Mouse (Mus musculus) midbrain, embryonic 10.5 days (tissue): ENCODE data around the gene Prrt3. TPM values are rescaled to one million over a fixed set of nuclear protein-coding genes. Genes with fewer than 3 reads are reported as not detected.

ENCODE experiments used
- DNase-seq: peaks from one replicate; pipeline ENCODE4 v3.0.0-alpha.2; 2017; ENCODE audit warnings: low spot score
- H3K27ac ChIP-seq: fragments of 300-500 bp; sonication (generic); replicated peaks from 2 replicates; pipeline ENCODE4 v1.5.1; 2016; ENCODE audit warnings: mild to moderate bottlenecking
- H3K27me3 ChIP-seq: fragments of 300-500 bp; sonication (generic); 2 replicates; pipeline ENCODE4 v1.6.1; 2016; ENCODE audit warnings: low read depth, mild to moderate bottlenecking; ENCODE audit not compliant: poor library complexity, severe bottlenecking
- H3K36me3 ChIP-seq: fragments of 300-500 bp; sonication (generic); 2 replicates; pipeline ENCODE4 v1.6.1; 2016; ENCODE audit warnings: mild to moderate bottlenecking, moderate library complexity
- H3K4me1 ChIP-seq: fragments of 300-500 bp; sonication (generic); 2 replicates; pipeline ENCODE4 v1.6.1; 2016
- H3K4me3 ChIP-seq: fragments of 300-500 bp; sonication (generic); 2 replicates; pipeline ENCODE4 v1.5.1; 2016; ENCODE audit warnings: mild to moderate bottlenecking, moderate library complexity
- H3K9me3 ChIP-seq: fragments of 300-500 bp; sonication (generic); replicated peaks from 2 replicates; pipeline ENCODE4 v1.6.1; 2016; ENCODE audit warnings: mild to moderate bottlenecking
- WGBS: fragments of 180-500 bp; shearing (Covaris S2); methylation state at CpG from one replicate; pipeline ENCODE4 v1.1.7; 2016; 5-methylcytosine and 5-hydroxymethylcytosine counted together
- polyA plus RNA-seq: library from polyadenylated mRNA; unstranded; fragments of >200 nt; fragmentation: Nextera tagmentation; extraction: Ambion mirVana; gene quantifications from 2 replicates; pipeline ENCODE4 v1.2.1, GENCODE M21; 2016

The Prrt3 gene
- polyA plus RNA-seq, 1 experiment from 2014 or later, result 2.3 TPM

DNA sequence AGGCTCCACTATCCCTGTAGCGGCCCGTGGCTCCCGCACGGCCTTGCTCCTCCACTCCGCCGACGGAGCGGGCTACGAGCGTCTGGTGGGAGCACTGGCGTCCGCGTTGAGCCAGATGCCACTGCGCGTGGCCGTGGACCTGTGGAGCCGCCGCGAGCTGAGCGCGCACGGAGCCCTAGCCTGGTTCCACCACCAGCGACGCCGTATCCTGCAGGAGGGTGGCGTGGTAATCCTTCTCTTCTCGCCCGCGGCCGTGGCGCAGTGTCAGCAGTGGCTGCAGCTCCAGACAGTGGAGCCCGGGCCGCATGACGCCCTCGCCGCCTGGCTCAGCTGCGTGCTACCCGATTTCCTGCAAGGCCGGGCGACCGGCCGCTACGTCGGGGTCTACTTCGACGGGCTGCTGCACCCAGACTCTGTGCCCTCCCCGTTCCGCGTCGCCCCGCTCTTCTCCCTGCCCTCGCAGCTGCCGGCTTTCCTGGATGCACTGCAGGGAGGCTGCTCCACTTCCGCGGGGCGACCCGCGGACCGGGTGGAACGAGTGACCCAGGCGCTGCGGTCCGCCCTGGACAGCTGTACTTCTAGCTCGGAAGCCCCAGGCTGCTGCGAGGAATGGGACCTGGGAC, 19.1 kb downstream of the Prrt3 start:
- no peak for DNase-seq
- peak overlapping the region; percentile 80 for H3K4me3 ChIP-seq
- H3K4me1 ChIP-seq, result peaks cover 49% of the 10 kb centered on the region
- peaks cover 20% of the 10 kb centered on the region for H3K36me3 ChIP-seq
- peak overlapping the region; percentile 95 for H3K27ac ChIP-seq
- WGBS, result 1% methylated on average over 65 of the region's 65 CpGs
- H3K9me3 ChIP-seq, result no peaks in the 10 kb centered on the region
- peaks cover 30% of the 10 kb centered on the region for H3K27me3 ChIP-seq

- peaks cover 40% of the 10 kb centered on the region for H3K27me3 ChIP-seq
- H3K4me3 ChIP-seq, result no peak overlapping the region
- 69% methylated on average over 18 of the region's 18 CpGs for WGBS
These were observed 21.0 kb downstream of the Prrt3 start for GRCm38 (mm10) chr6:113480555-113481373.

GRCm38 (mm10) chr6:113478906-113479305, 22.8 kb downstream of the Prrt3 start:
- WGBS, result 88% methylated on average over 10 of the region's 10 CpGs
- peaks cover 24% of the 10 kb centered on the region for H3K4me1 ChIP-seq
- no peak for DNase-seq
- H3K36me3 ChIP-seq, result no peaks in the 10 kb centered on the region
- H3K27ac ChIP-seq, result no peak overlapping the region
- no peak overlapping the region for H3K4me3 ChIP-seq
- no peaks in the 10 kb centered on the region for H3K9me3 ChIP-seq
- H3K27me3 ChIP-seq, result peaks cover 40% of the 10 kb centered on the region

More at GRCm38 (mm10) chr6:113480555-113481373, 21.0 kb downstream of the Prrt3 start:
- Histone ChIP-seq H3K4me1 (peaks cover 38% of the 10 kb centered on the region), H3K9me3 (no peaks in the 10 kb centered on the region), H3K36me3 (0 out of 2 replicates have a peak, but pooled peaks cover 4% of the 10 kb centered on the region), H3K27ac (no peak overlapping the region)
- DNase-seq, result no peak

DNA sequence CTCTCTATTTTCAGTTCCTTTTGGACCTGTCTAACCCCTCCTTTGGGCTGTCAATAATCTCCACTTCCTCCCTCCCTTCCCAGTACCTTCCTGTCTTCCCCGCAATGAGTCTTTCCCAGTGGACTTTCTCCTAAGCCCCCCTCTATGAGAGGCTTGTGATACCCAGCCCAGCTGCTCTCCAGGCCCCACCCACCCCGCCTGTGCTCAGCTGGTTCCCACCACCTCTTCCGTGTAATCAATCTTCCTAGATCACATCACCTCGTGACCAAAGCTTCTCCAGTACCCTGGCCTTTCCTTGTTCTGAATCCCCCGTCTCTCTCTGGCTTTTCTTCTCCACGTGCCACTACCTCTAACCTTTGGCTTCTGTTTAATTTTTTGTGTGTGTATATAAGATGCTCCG, 24.4 kb downstream of the Prrt3 start:
- Histone ChIP-seq H3K27ac (no peak overlapping the region), H3K9me3 (no peaks in the 10 kb centered on the region), H3K27me3 (peaks cover 40% of the 10 kb centered on the region), H3K4me1 (peaks cover 15% of the 10 kb centered on the region), H3K4me3 (no peak overlapping the region), H3K36me3 (no peaks in the 10 kb centered on the region)
- WGBS, result 61% methylated on average over 7 of the region's 7 CpGs
- no peak for DNase-seq

DNA sequence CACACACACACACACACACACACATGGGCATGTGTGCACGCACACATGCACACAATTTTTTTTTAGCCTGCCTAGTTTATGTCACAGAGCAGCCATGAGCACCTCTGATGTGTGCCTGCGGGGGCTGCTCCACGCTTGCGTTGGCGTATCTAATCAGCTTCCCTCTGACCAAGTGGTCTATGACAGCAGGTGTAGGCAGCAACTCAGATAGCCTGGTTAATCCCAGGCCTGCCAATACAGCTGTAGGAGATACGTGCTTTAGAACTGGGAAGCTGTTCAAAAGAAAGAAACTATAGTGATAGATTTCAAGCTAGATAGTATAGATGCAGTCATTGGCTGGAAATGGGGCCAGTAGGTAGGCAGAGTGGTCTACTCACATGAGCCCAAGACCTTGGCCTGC, 28.0 kb downstream of the Prrt3 start:
- Histone ChIP-seq H3K9me3 (no peaks in the 10 kb centered on the region), H3K4me1 (peaks cover 32% of the 10 kb centered on the region), H3K27me3 (peaks cover 52% of the 10 kb centered on the region), H3K27ac (no peak overlapping the region), H3K36me3 (no peaks in the 10 kb centered on the region), H3K4me3 (no peak overlapping the region)
- DNase-seq, result no peak
- 92% methylated on average over 6 of the region's 6 CpGs for WGBS

GRCm38 (mm10) chr6:113473246-113473645, 28.5 kb downstream of the Prrt3 start:
- 90% methylated on average over 2 of the region's 2 CpGs for WGBS
- peaks cover 33% of the 10 kb centered on the region for H3K4me1 ChIP-seq
- H3K27ac ChIP-seq, result no peak overlapping the region
- peaks cover 54% of the 10 kb centered on the region for H3K27me3 ChIP-seq
- DNase-seq, result no peak
- H3K36me3 ChIP-seq, result no peaks in the 10 kb centered on the region
- no peaks in the 10 kb centered on the region for H3K9me3 ChIP-seq
- H3K4me3 ChIP-seq, result no peak overlapping the region

DNA sequence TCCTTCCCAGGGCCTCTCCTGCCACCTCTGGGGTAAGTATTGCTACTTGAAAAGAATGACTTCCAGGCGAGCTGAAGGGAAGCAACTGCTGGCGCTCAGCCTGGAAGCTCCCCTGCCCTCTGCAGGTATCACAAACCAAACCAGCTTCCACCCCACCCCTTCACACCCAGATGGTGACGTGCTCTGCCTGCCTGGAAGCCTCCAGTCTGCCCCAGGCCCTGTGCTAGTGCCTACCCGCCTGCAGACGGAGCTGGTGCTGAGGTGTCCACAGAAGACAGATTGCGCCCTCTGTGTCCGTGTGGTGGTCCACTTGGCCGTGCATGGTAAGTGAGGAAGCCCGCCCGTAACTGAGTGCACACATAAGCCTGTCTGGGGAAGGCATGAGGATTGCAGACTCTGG, 29.7 kb downstream of the Prrt3 start:
- no peak for DNase-seq
- Histone ChIP-seq H3K9me3 (no peaks in the 10 kb centered on the region), H3K4me3 (no peak overlapping the region), H3K27ac (no peak overlapping the region), H3K4me1 (peaks cover 33% of the 10 kb centered on the region), H3K27me3 (peaks cover 54% of the 10 kb centered on the region), H3K36me3 (no peaks in the 10 kb centered on the region)
- 72% methylated on average over 10 of the region's 10 CpGs for WGBS

DNA sequence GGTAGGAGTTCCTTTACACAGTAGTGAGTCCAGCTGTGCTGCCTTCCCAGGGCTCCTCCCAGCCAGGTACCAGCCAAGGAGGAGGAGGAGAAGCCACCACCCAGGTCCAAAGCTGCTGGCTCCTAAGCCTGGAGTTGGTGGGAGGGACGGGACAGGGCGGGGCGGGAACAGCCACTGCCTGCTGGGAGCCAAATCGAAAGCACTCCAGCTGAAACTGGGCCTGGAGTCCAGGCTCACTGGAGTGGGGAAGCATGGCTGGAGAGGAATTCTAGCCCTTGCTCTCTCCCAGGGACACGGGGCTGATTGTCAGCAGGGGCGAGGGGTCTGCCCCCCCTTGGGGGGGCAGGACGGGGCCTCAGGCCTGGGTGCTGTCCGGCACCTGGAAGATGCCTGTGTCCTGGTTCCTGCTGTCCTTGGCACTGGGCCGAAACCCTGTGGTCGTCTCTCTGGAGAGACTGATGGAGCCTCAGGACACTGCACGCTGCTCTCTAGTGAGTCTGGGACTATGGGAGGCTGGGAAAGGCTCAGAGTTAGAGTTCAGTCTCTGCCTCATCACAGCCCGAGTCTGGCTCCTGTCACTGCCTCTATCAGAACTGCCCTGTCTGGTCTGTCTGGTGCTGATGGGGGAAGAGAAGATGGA, 30.3 kb downstream of the Prrt3 start, which contains the start of gene Il17rc:
Gene Il17rc, plus strand, starts transcription at position 131 of the 640 bp plus-strand sequence.
- no peaks in the 10 kb centered on the region for H3K36me3 ChIP-seq
- 17% methylated on average over 12 of the region's 12 CpGs for WGBS
- H3K4me3 ChIP-seq, result peak within 1 kb of the TSS; percentile 18; the same call in 1 of the 2 replicates
- peaks cover 49% of the 10 kb centered on the region for H3K27me3 ChIP-seq
- peaks cover 33% of the 10 kb centered on the region for H3K4me1 ChIP-seq
- H3K9me3 ChIP-seq, result no peaks in the 10 kb centered on the region
- H3K27ac ChIP-seq, result peak within 1 kb of the TSS; percentile 18
- DNase-seq, result peak; percentile 44

DNA sequence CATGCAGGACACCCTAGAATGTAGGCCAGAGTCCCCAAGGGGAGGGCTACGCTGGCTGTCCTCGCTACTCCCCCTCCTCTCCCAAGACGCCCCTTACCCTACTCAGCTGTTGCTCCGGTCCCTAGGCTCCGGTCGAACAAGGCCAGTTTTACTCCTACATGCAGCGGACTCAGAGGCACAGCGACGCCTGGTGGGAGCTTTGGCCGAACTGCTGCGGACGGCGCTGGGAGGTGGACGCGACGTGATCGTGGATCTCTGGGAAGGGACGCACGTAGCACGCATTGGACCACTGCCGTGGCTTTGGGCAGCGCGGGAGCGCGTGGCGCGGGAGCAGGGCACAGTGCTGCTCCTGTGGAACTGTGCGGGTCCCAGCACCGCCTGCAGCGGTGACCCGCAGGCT, 32.3 kb downstream of the Prrt3 start:
- Histone ChIP-seq H3K4me3 (peak overlapping the region; percentile 54), H3K4me1 (peaks cover 38% of the 10 kb centered on the region), H3K36me3 (no peaks in the 10 kb centered on the region), H3K9me3 (no peaks in the 10 kb centered on the region), H3K27ac (peak overlapping the region; percentile 73), H3K27me3 (peaks cover 44% of the 10 kb centered on the region)
- peak; percentile 85 for DNase-seq
- 1% methylated on average over 31 of the region's 31 CpGs for WGBS

- Histone ChIP-seq H3K4me1 (peaks cover 38% of the 10 kb centered on the region), H3K27me3 (peaks cover 47% of the 10 kb centered on the region), H3K36me3 (no peaks in the 10 kb centered on the region), H3K27ac (peak overlapping the region; percentile 73), H3K4me3 (peak overlapping the region; percentile 54), H3K9me3 (no peaks in the 10 kb centered on the region)
- 7% methylated on average over 9 of the region's 9 CpGs for WGBS
- DNase-seq, result peak; percentile 71
These were observed 32.7 kb downstream of the Prrt3 start for GRCm38 (mm10) chr6:113469021-113469420.

GRCm38 (mm10) chr6:113468512-113468911, 33.2 kb downstream of the Prrt3 start:
- H3K4me3 ChIP-seq, result peak overlapping the region; percentile 54; the same call in 1 of the 2 replicates
- H3K9me3 ChIP-seq, result no peaks in the 10 kb centered on the region
- H3K27ac ChIP-seq, result no peak overlapping the region; the same call in 1 of the 2 replicates
- peaks cover 50% of the 10 kb centered on the region for H3K27me3 ChIP-seq
- no peaks in the 10 kb centered on the region for H3K36me3 ChIP-seq
- no peak for DNase-seq
- peaks cover 38% of the 10 kb centered on the region for H3K4me1 ChIP-seq
- 64% methylated on average over 3 of the region's 3 CpGs for WGBS

DNA sequence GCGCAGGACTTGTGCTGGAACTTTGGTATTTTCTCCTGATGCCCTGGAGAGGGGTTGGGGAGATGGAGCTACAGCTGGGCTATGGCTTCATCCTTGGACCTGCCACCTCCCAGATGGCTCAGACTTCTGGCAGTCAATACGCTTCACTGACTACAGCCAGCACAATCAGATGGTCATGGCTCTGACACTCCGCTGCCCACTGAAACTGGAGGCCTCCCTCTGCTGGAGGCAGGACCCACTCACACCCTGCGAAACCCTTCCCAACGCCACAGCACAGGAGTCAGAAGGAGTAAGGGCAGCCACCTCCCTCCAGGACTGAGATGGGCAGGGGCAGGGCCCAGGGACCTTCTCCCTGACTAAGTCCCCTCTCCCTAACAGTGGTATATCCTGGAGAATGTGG, 36.1 kb downstream of the Prrt3 start:
- Histone ChIP-seq H3K27ac (no peak overlapping the region), H3K9me3 (no peaks in the 10 kb centered on the region)
- 62% methylated on average over 5 of the region's 5 CpGs for WGBS

More for the DNA sequence above, 36.1 kb downstream of the Prrt3 start:
- DNase-seq, result no peak
- Histone ChIP-seq H3K4me3 (no peak overlapping the region), H3K27me3 (peaks cover 27% of the 10 kb centered on the region), H3K36me3 (no peaks in the 10 kb centered on the region), H3K4me1 (peaks cover 19% of the 10 kb centered on the region)
